Mouse (Mus musculus) frontal cortex, postnatal 25 days (tissue): Measurements from ENCODE around the gene Itgam.

Experiments
- DNase-seq, 2 experiments: peaks; one replicate each; pipeline ENCODE4 v3.0.0; 2022; ENCODE audit warnings: low spot score in 2 of 2

Itgam gene

DNA sequence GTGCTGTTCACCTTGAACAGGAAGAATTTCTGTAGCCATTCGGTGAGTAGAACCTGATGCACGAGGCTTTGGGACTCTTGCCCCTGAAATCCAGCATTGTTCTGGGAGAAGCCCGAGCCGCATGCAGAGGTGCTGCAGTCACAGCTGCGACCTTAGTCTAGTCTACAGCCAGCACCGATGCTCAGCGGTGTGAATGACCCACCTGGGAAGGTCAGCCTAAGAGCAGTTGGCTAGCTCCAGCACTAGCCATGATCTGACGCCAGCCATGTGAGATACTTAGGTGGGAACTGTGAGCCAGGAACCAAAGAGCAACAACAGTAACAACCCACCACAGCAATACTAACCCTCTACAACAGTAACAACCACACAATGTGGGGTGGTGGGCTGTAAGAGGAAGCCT lies 4.6 kb upstream of the Itgam start:
- no peak for DNase-seq

- DNase-seq, result no peak
These were observed 3.9 kb upstream of the Itgam start for GRCm38 (mm10) chr7:128058576-128058975.

DNA sequence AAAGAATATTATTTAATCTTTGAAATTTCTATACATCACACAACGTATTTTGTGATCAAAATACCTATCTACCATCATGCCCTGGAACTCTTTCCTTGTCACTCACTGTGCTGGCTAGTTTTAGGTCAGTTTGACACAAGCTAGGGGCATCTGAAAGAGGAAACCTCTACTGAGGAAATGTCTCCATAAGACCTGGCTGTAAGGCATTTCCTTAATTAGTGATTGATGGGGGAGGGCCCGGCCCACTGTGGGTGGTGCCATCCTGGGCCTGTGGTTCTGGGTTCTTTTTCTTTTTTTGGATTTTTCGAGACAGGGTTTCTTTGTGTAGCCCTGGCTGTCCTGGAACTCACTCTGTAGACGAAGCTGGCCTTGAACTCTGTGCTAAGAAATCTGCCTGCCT lies 3.3 kb upstream of the Itgam start:
- DNase-seq, result no peak

- DNase-seq, result no peak
These were observed 856 bp downstream of the Itgam start for GRCm38 (mm10) chr7:128063211-128063781.

DNA sequence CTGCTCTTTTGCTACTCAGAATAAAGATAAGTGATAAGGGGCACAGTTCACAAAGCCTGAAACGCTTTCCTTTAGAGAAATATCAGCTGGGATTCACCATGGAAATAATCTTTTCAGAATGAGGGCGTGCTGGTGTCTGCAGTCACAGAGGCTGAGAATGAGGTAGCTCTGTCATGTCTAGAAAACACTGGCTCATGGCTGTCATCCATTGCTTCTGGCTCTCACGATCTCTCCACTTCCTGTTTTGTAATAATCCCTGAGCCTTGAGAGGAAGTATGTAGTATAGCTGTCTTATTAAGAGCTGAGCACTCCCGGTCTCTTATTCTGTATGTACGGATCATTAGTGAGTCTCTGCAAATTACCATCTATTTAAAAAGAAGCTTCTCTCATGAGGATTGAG lies 3.1 kb downstream of the Itgam start:
- DNase-seq, result no peak

- no peak for DNase-seq
These were observed 5.4 kb downstream of the Itgam start for GRCm38 (mm10) chr7:128067847-128068246.

DNA sequence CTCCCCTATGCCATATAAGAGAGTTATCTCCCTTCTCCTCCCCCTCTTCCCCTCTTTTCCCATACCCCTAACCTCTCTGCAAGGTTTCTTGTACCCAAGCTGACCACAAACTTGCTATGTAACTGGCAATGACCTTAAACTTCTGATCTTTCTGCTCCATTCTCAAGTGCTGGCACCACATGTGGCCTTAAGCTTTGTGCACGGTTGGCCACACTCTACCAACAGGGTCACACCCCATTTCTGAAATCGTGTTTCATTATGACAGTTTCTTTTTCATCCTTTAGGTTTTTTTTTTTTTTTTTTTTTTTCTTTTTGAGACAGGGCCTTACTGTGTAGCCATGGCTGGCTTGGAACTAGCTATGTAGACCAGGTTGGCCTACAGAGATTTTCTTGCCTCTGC lies 7.4 kb downstream of the Itgam start:
- no peak for DNase-seq

GRCm38 (mm10) chr7:128071816-128072215 lies 9.4 kb downstream of the Itgam start:
- no peak for DNase-seq

GRCm38 (mm10) chr7:128080012-128080411 lies 17.6 kb downstream of the Itgam start:
- no peak for DNase-seq

DNA sequence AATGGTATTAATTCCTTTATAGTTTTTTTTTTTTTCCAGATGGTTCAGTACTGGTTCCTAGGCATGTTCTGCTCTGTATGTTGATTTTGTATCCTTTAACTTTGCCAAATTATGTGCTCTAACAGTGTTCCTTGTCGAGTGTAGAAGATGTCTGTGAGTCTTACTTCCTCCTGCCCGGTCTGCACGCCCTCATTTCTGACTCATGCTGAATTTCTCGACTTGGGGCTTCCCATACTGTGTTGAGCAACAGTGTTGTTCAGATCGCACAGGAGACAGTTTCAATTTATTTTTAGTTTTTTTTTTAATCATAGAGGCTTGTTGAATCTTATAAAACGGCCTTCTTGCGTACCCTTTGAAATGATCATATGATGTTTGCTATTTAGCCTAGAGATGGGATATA lies 26.7 kb downstream of the Itgam start:
- no peak for DNase-seq

- no peak for DNase-seq
These were observed 35.7 kb downstream of the Itgam start for GRCm38 (mm10) chr7:128098135-128098534.

DNA sequence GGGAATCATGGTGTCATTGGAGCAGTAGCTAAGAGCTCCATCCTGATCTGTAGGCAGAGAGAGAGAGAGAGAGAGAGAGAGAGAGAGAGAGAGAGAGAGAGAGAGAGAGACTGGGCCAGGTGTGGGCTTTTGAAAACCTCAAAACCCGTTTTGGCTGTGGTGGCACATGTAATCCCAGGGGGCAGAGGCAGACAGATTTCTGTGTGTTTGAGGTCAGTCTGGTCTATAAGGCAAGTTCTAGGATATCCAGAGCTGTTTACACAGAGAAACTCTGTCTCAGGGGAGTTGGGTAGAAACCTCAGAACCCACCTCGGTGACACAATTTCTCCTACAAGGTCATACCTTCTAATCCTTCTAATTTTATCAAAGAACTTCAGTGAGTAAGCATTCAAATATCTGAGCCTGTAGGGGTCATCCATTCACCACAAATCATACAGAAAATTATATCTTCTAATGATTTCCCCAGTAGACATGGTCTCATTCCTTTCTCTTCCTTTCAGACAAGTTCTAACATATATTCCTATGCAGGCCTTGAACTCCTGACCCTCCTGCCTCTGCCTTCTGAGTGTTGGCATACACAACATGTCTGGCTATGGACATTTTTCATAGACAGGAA lies 38.4 kb downstream of the Itgam start:
- DNase-seq, result no peak

DNA sequence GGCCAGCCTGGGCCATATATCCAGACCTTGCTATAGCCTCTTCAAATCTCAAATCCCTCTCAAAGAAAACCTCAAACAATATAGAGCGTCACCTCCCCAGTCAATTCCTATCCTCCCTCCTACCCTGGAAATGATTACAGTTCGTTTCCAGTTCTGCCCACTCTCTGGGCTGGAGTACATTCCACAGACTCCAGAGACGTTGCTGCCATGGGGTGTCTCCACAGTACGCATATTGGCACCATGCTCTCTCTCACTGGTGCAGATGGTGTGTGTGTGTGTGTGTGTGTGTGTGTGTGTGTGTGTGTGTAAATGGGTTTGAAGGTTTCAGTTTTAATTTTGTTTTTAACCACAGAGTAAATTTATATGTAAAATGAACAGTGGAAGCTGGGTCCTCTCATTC lies 42.8 kb downstream of the Itgam start:
- no peak for DNase-seq

DNA sequence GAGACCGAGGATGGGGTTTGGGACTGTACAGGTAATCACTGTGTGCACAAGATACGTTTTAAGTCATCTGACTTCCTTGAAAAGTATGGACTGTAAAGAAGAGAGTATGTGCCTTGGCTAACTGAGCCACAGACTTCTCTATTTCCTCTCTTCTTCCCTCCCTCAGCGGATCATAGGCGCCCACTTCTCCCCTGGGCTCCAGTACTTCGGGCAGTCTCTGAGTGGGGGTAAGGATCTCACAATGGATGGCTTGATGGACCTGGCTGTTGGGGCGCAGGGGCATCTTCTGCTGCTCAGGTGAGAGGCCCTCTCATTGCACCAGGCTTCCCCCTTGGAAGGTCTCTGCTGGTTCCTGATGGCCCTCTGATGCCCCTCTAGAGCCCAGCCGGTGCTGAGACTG lies 45.0 kb downstream of the Itgam start:
- DNase-seq, result no peak

DNA sequence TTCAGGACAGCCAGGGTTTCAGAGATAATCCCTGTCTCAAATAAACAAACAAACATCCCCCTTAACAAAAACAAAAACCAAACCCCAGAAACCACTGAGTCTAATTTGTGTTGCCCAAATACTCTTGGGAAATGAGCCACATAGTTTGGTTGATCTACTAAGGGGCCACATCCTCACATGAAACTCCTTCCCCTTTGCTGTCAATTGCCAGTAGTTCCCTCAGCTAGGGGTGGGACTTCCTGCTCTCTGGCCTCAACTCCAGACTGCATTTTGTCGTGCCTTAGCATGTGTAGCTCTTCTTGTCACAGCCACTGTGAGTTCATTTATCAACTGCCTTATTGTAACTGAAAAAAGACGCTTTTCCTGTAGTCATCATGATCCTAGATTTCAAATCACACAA lies 47.9 kb downstream of the Itgam start:
- no peak for DNase-seq

- no peak for DNase-seq
These were observed 49.7 kb downstream of the Itgam start for GRCm38 (mm10) chr7:128112131-128112530.

DNA sequence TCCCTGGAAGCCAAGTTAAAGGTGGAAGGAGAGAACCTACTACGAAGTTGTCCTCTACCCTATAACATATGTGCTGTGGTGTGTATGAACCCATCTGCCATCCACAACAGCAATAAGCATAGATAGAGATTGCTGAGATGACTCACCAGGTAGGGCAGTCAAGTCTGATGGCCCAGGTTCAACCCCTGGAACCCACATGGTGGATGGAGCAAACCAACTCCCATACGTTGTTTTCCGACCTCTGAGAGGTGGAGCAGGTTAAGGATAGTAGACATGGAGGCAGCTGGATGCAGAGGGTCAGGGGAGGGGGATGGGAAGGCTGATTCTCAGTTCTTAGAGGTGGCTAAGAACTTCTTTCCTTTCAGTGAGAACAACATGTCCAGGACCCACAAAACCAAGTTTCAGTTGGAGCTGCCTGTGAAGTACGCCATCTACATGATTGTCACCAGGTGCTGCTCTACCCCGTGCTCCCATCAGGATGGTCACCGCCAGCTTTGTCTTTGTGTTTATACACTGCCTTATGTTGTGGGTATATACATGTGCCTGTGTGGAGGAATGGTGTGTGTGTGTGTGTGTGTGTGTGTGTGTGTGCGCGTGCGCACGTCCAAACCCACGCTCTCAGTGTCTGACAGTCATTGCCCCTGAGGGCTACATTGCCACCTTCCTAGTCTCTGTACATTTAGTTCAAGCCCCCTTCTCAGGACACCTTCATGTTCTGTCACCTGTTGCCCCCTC lies 52.1 kb downstream of the Itgam start:
- DNase-seq, result no peak

- no peak for DNase-seq
These were observed 52.9 kb downstream of the Itgam start for GRCm38 (mm10) chr7:128115211-128115958.

DNA sequence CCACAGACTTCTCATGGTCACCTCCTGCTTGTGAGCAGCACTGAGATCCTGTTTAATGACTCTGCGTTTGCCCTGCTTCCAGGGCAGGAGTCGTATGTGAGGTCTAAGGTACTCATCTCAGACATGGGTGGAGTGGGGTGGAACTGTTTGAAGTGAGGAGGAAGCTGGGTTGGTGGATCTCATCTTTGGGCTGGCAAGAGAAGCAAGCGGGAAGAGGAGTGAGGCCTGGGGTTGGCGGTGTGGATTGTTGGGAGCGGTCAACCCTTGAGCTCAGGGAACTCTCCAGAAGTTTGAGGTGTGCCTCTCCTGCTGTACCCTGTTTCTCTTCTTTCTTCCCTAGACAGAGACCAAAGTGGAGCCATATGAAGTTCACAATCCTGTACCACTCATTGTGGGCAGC lies 54.0 kb downstream of the Itgam start:
- DNase-seq, result no peak

GRCm38 (mm10) chr7:128119726-128120490 lies 57.5 kb downstream of the Itgam start:
- no peak for DNase-seq

DNA sequence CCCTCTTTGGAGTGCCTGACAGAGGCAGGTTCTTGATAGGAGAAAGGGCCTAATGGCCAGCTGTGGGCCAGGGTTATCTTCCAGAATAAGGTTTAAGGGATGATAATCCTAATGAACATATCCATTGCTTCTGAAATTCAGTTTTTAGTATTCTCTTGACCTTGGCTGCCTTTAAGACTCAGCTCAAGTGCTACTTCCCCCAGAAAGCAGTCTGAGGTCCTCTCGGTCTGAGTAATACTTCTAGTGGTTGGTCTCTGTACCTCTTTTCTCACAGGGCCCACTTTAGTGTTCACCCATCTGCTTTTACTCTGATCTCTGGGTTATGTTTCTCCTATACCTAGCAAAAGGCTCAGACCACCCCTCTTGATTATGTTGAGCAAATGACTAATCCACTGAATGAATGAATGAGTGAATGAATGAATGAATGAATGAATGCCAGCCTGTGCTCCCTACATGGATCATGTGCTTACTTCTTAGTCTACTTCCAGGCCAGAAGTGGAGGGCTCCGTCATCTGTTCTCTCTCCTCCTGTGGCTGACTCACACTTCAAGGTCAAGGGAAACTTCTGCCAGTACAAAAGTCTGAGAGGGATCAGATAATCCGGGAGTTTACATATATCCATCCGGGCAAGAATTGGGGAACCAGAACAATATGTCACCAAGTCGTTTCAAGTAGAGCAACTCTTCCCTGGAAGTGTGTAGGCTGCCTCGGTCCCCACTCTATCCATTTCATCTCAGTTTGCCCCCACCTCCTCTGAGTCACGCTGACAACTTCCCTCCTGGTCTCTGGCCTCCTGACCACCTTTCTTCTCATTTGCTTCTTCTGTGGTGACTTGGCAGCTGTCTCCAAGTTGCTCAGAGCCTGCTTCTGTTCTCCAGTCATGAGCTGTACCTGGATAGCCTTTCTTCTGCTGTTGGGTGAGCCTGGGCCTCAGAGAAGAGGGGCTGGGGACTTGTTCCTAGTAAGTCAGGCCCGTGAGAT lies 66.6 kb downstream of the Itgam start, which contains the start of gene Itgax:
TSS of gene Itgax (plus strand) at position 807 of the 980 bp plus-strand sequence.
- no peak for DNase-seq
